In the genomic region with DNA sequence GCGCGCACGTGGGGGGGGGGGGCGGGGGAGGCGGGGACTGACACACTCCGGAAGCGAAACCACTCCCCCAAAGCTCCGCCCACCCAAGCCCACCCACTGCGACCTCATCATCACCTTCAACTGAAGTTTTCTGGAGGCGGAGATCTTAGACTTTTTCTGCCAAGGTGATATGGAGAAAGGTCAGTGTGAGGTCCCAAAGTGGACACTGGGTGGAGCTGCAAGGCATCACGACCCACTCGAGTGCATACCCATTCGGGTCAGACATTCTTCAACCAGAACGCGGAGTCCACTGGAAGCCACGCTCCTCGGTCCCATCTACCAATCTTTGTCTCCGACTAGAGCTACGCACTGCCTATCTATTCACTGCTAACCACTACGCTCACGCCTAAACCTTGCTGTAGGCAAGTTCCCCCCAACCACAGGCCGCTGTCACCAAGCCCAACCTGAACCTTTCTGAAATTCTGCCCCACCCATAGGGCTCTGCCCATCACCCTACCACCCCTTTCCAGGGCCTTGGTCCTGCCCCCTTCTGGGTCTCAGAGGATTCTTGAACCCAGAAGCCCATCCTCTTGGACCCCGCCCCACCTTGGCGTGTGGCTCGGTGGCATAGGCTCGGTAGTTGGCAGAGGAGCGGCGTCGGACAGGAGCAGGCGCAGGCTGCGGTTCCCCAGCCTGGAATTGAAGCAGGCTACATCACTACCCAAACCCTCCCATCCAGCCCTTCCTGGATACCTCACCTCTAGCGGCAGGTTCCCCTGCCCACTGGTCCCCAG, we compare ENCODE assay signal across 1 mouse cellular context.
TF ChIP-seq lines count a peak whose summit lies in the region.

No protein-coding gene starts in this region.

TF ChIP-seq in MEL, 35 proteins besides CTCF, POLR2A, EP300 and RAD21 (continued from another document):
- peak; percentile 65; the same call in 1 of the 2 replicates for TF ChIP-seq MXI1 (IDR thresholded peaks at IDR 0.05; ENCODE audit: low read depth, low read length)
- 0 out of 2 replicates have a peak, but pooled peaks have one; percentile 10 for TF ChIP-seq GATA1 (IDR thresholded peaks at IDR 0.05; ENCODE audit: low read depth, low read length)
- TF ChIP-seq TBP (IDR thresholded peaks at IDR 0.05; ENCODE audit: low read depth, low read length) = peak; percentile 39; the same call in 1 of the 2 replicates
- TF ChIP-seq ZMIZ1 (IDR thresholded peaks at IDR 0.05; ENCODE audit: low read depth, low read length) = 0 out of 2 replicates have a peak, but pooled peaks have one; percentile 46
- peak; percentile 28; the same call in 1 of the 2 replicates for TF ChIP-seq KAT2A (conservative IDR thresholded peaks at IDR 0.05; ENCODE audit: low read depth, low read length)
- peak; percentile 37 for TF ChIP-seq MAX (IDR thresholded peaks at IDR 0.05; ENCODE audit: low read length)
- TF ChIP-seq SIN3A (IDR thresholded peaks at IDR 0.05; ENCODE audit: low read length) = peak; percentile 73
- TF ChIP-seq HCFC1 (IDR thresholded peaks at IDR 0.05; ENCODE audit: low read depth, low read length) = peak; percentile 48; the same call in 1 of the 2 replicates
- TF ChIP-seq USF1 (IDR thresholded peaks at IDR 0.05; ENCODE audit: low read depth, low read length) = 0 out of 2 replicates have a peak, but pooled peaks have one; percentile 13
- 0 out of 2 replicates have a peak, but pooled peaks have one; percentile 5 for TF ChIP-seq BHLHE40 (IDR thresholded peaks at IDR 0.05; ENCODE audit: borderline replicate concordance, low read depth, low read length)
- no peak for TF ChIP-seq MYB (IDR thresholded peaks at IDR 0.05; ENCODE audit: low read depth, low read length)
- TF ChIP-seq NRF1 (IDR thresholded peaks at IDR 0.05; ENCODE audit: insufficient read depth, low read depth, low read length, poor library complexity, severe bottlenecking) = peak; percentile 42; the same call in 1 of the 2 replicates
- no peak for TF ChIP-seq MEF2A (IDR thresholded peaks at IDR 0.05; ENCODE audit: extremely low read depth, insufficient replicate concordance, low read depth, low read length, poor library complexity, severe bottlenecking)
- peak; percentile 42; the same call in 1 of the 2 replicates for TF ChIP-seq RCOR1 (IDR thresholded peaks at IDR 0.05; ENCODE audit: low read depth, low read length)
- no peak for TF ChIP-seq ZKSCAN1 (IDR thresholded peaks at IDR 0.05; ENCODE audit: low read depth, low read length)
- TF ChIP-seq MAFK (IDR thresholded peaks at IDR 0.05; ENCODE audit: borderline replicate concordance, low read depth, low read length) = no peak
- peak; percentile 15 for TF ChIP-seq SMC3 (IDR thresholded peaks at IDR 0.05; ENCODE audit: low read depth, low read length)
- 0 out of 2 replicates have a peak, but pooled peaks have one; percentile 18 for TF ChIP-seq ETS1 (IDR thresholded peaks at IDR 0.05; ENCODE audit: low read depth, low read length)
- peak; percentile 29; the same call in 1 of the 2 replicates for TF ChIP-seq NELFE (IDR thresholded peaks at IDR 0.05; ENCODE audit: low read depth, low read length)
- TF ChIP-seq UBTF (IDR thresholded peaks at IDR 0.05; ENCODE audit: borderline replicate concordance, insufficient read depth, low read depth, low read length) = 0 out of 2 replicates have a peak, but pooled peaks have one; percentile 47
